Mouse (Mus musculus) ES-Bruce4 (cell line): ENCODE measurements around the gene Fhl3.

ENCODE experiments used
- CTCF ChIP-seq: IDR thresholded peaks from one replicate; pipeline ENCODE4 v1.8.1; 2011; ENCODE audit warnings: low read depth, low read length
- EP300 ChIP-seq: IDR thresholded peaks from 2 replicates; pipeline ENCODE4 v1.6.1; 2011; ENCODE audit warnings: low read depth, low read length; ENCODE audit not compliant: insufficient read depth
- POLR2A ChIP-seq: IDR thresholded peaks from one replicate; pipeline ENCODE4 v1.8.1; 2011; ENCODE audit warnings: low read length; ENCODE audit not compliant: insufficient read depth

GRCm38 (mm10) chr4:124719101-124719500 is 18.6 kb downstream of the Fhl3 start:
- no peak for TF ChIP-seq CTCF
- TF ChIP-seq POLR2A: no peak
- TF ChIP-seq EP300: no peak
